Mouse (Mus musculus) C2C12 (cell line): ENCODE data around the gene Mettl7a2.

ENCODE experiments used
- CTCF ChIP-seq: IDR thresholded peaks from one replicate; pipeline ENCODE4 v1.5.1; 2011; ENCODE audit not compliant: control insufficient read depth, insufficient read depth, insufficient read length
- USF1 ChIP-seq: IDR thresholded peaks from one replicate; pipeline ENCODE4 v1.6.1; 2011; ENCODE audit warnings: low read depth, mild to moderate bottlenecking, control low read depth, moderate library complexity

DNA sequence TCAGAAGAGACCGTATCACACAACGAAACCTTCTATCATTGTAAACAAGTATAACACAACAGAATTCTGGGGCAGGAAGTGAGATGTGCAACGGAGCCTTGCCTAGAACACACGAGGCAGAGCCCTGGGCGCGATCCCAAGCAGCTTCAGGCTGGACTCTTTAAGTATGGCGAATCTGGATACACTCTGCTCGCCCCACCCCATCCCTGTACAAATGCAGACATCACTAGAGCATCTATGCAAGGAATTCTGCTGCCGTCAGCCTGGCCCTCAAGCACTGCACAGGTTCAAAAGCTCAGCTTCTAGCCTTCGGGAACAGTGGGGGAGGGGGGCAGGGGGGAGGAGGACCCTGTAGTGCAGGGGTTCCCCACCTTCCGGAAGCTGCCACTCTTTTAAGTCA is 40.0 kb downstream of the Mettl7a2 start:
- TF ChIP-seq CTCF (no peak), USF1 (no peak)
